Mouse (Mus musculus): Measurements from ENCODE around the gene Tmbim6.

Gene Tmbim6

GRCm38 (mm10) chr15:99449751-99450280, 57.1 kb downstream of the Tmbim6 start:
- peak; percentile 58; the same call in 1 of the 2 replicates for TF ChIP-seq GATA4 (IDR thresholded peaks at IDR 0.05; ENCODE audit: insufficient replicate concordance, low read length)

- TF ChIP-seq GATA4 (IDR thresholded peaks at IDR 0.05; ENCODE audit: insufficient replicate concordance, low read length) = no peak
Observed at GRCm38 (mm10) chr15:99453153-99453900, 60.6 kb downstream of the Tmbim6 start.

- no peak for TF ChIP-seq GATA4 (IDR thresholded peaks at IDR 0.05; ENCODE audit: insufficient replicate concordance, low read length)
Observed at GRCm38 (mm10) chr15:99454585-99455279, 62.0 kb downstream of the Tmbim6 start.

GRCm38 (mm10) chr15:99455415-99455814, 62.7 kb downstream of the Tmbim6 start:
- no peak for TF ChIP-seq GATA4 (IDR thresholded peaks at IDR 0.05; ENCODE audit: insufficient replicate concordance, low read length)

- no peak for TF ChIP-seq GATA4 (IDR thresholded peaks at IDR 0.05; ENCODE audit: insufficient replicate concordance, low read length)
Observed at GRCm38 (mm10) chr15:99456338-99456962, 63.8 kb downstream of the Tmbim6 start.

GRCm38 (mm10) chr15:99456963-99457605, 64.4 kb downstream of the Tmbim6 start:
- TF ChIP-seq GATA4 (IDR thresholded peaks at IDR 0.05; ENCODE audit: insufficient replicate concordance, low read length) = no peak

- TF ChIP-seq GATA4 (IDR thresholded peaks at IDR 0.05; ENCODE audit: insufficient replicate concordance, low read length) = no peak; the same call in 1 of the 2 replicates
Observed at GRCm38 (mm10) chr15:99457606-99458401, 65.1 kb downstream of the Tmbim6 start, which contains the start of gene Nckap5l. Gene Nckap5l, minus strand, starts transcription at chr15:99457748.
